Mouse (Mus musculus) neural tube, embryonic 11.5 days (tissue): Measurements from ENCODE around the gene Sufu. TPM values are rescaled to one million over a fixed set of nuclear protein-coding genes. Genes with fewer than 3 reads are reported as not detected.

Experiments used
- ATAC-seq: fragments of 200-750 bp; cut with Nextera tagmentation; 2 replicates; pipeline ENCODE4 v1.8.0; 2017; ENCODE audit warnings: moderate number of reproducible peaks, mild to moderate bottlenecking, moderate TSS enrichment, moderate library complexity; ENCODE audit not compliant: insufficient read depth, low FRiP score, low TSS enrichment
- DNase-seq: peaks from one replicate; pipeline ENCODE4 v3.0.0-alpha.2; 2015; ENCODE audit warnings: low spot score
- H3K27ac ChIP-seq: fragments of 300-500 bp; sonication (generic); 2 replicates; pipeline ENCODE4 v1.5.1; 2014; ENCODE audit warnings: low read depth, mild to moderate bottlenecking, low read length
- H3K27me3 ChIP-seq: fragments of 300-500 bp; sonication (generic); 2 replicates; pipeline ENCODE4 v1.6.1; 2014; ENCODE audit warnings: mild to moderate bottlenecking, low read length, mixed read lengths; ENCODE audit not compliant: control insufficient read depth, insufficient read depth
- H3K36me3 ChIP-seq: fragments of 300-500 bp; sonication (generic); 2 replicates; pipeline ENCODE4 v1.6.1; 2014; ENCODE audit warnings: mild to moderate bottlenecking, low read length, moderate library complexity, mixed read lengths; ENCODE audit not compliant: control insufficient read depth, insufficient read depth
- H3K4me1 ChIP-seq: fragments of 300-500 bp; sonication (generic); 2 replicates; pipeline ENCODE4 v1.6.1; 2014; ENCODE audit warnings: low read length, mixed read lengths; ENCODE audit not compliant: control insufficient read depth, insufficient read depth
- H3K4me2 ChIP-seq: fragments of 300-500 bp; sonication (generic); 2 replicates; pipeline ENCODE4 v1.6.1; 2014; ENCODE audit warnings: low read depth, mild to moderate bottlenecking, moderate library complexity
- H3K4me3 ChIP-seq: fragments of 300-500 bp; sonication (generic); 2 replicates; pipeline ENCODE4 v1.5.1; 2014; ENCODE audit warnings: low read depth, low read length
- H3K9ac ChIP-seq: fragments of 300-500 bp; sonication (generic); 2 replicates; pipeline ENCODE4 v1.6.1; 2014; ENCODE audit warnings: mild to moderate bottlenecking, low read length
- H3K9me3 ChIP-seq: fragments of 300-500 bp; sonication (generic); 2 replicates; pipeline ENCODE4 v1.6.1; 2016; ENCODE audit warnings: low read length; ENCODE audit not compliant: control insufficient read depth
- WGBS: fragments of 180-500 bp; shearing (Covaris S2); extraction: QIAGEN DNeasy Blood & Tissue Kit; methylation state at CpG from one replicate; pipeline ENCODE4 v1.1.7; 2014; 5-methylcytosine and 5-hydroxymethylcytosine counted together
- polyA plus RNA-seq: library from polyadenylated mRNA; unstranded; fragments of >200 nt; fragmentation: Nextera tagmentation; extraction: Ambion mirVana; gene quantifications from 2 replicates; pipeline ENCODE4 v1.2.1, GENCODE M21; 2014

The Sufu gene
- polyA plus RNA-seq, 1 experiment from 2014 or later, result 44.1 TPM

- Histone ChIP-seq H3K27ac (no peak overlapping the region), H3K9me3 (no peaks in the 10 kb centered on the region), H3K9ac (no peak overlapping the region), H3K4me1 (no peaks in the 10 kb centered on the region), H3K36me3 (no peaks in the 10 kb centered on the region), H3K4me2 (no peak overlapping the region), H3K4me3 (no peak overlapping the region), H3K27me3 (no peaks in the 10 kb centered on the region)
- WGBS, result 98% methylated on average over 2 of the region's 2 CpGs
- DNase-seq (no peak), ATAC-seq (no peak)
Observed at GRCm38 (mm10) chr19:46413969-46414368, 17.3 kb downstream of the Sufu start.

DNA sequence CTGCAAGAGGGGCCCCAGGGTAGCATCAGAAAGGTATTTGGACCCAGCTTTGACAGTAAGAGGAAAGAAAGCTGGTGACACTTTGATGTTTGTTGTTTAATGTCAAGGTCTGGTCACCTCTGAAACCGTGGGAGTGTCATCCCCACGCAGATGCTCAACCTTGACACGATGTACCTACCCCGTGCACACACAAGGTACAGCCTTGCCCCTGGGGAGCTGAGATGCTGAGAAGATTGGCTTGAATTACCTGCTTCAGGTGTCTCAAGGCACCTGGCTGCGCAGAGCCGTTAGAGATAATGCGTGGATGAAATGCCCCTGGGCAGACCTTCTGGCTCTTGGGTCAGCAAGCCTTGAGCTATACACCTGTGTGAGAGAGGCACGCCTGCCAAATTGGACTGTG lies 17.8 kb downstream of the Sufu start:
- Histone ChIP-seq H3K4me3 (no peak overlapping the region), H3K36me3 (no peaks in the 10 kb centered on the region), H3K27ac (no peak overlapping the region), H3K4me1 (no peaks in the 10 kb centered on the region), H3K27me3 (no peaks in the 10 kb centered on the region), H3K9ac (no peak overlapping the region), H3K4me2 (no peak overlapping the region), H3K9me3 (no peaks in the 10 kb centered on the region)
- no peak for ATAC-seq
- 92% methylated on average over 8 of the region's 8 CpGs for WGBS
- no peak for DNase-seq

GRCm38 (mm10) chr19:46416276-46416675 lies 19.6 kb downstream of the Sufu start:
- H3K27ac ChIP-seq, result no peak overlapping the region

GRCm38 (mm10) chr19:46418051-46418450 lies 21.4 kb downstream of the Sufu start:
- no peak for ATAC-seq
- H3K4me1 ChIP-seq, result no peaks in the 10 kb centered on the region

More at GRCm38 (mm10) chr19:46416276-46416675, 19.6 kb downstream of the Sufu start:
- Histone ChIP-seq H3K4me3 (no peak overlapping the region), H3K4me1 (no peaks in the 10 kb centered on the region), H3K4me2 (no peak overlapping the region), H3K9me3 (no peaks in the 10 kb centered on the region), H3K27me3 (no peaks in the 10 kb centered on the region), H3K9ac (no peak overlapping the region), H3K36me3 (no peaks in the 10 kb centered on the region)
- DNase-seq (no peak), ATAC-seq (no peak)
- 72% methylated on average over 9 of the region's 9 CpGs for WGBS

DNA sequence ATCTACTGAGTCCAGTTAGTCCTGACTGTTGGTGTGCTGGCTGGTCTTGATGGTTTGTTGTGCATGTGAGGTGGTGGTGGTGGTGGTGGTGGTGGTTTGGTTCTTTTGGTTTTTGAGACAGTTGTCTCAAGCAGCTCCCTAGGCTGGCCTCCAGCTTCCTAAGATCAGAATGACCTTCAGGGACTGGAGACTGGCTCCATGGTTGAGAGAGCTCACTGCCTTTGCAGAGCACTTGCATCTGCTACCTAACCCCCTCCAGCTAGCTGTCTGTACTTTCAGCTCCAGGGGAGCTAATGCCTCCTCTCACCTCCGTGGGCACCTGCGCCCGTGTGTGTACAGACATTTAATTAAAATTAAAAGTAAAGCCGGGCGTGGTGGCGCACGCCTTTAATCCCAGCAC lies 23.7 kb downstream of the Sufu start:
- Histone ChIP-seq H3K4me2 (no peak overlapping the region), H3K9me3 (no peaks in the 10 kb centered on the region), H3K27me3 (no peaks in the 10 kb centered on the region), H3K36me3 (no peaks in the 10 kb centered on the region), H3K4me3 (no peak overlapping the region), H3K9ac (no peak overlapping the region), H3K27ac (no peak overlapping the region), H3K4me1 (no peaks in the 10 kb centered on the region)
- ATAC-seq, result no peak
- WGBS, result 96% methylated on average over 7 of the region's 7 CpGs
- DNase-seq, result no peak

More at GRCm38 (mm10) chr19:46418051-46418450, 21.4 kb downstream of the Sufu start:
- H3K4me2 ChIP-seq, result no peak overlapping the region
- no peak overlapping the region for H3K27ac ChIP-seq
- no peaks in the 10 kb centered on the region for H3K27me3 ChIP-seq
- WGBS, result 88% methylated on average over 4 of the region's 4 CpGs
- DNase-seq, result no peak
- H3K9ac ChIP-seq, result no peak overlapping the region
- H3K4me3 ChIP-seq, result no peak overlapping the region
- no peaks in the 10 kb centered on the region for H3K36me3 ChIP-seq
- no peaks in the 10 kb centered on the region for H3K9me3 ChIP-seq

DNA sequence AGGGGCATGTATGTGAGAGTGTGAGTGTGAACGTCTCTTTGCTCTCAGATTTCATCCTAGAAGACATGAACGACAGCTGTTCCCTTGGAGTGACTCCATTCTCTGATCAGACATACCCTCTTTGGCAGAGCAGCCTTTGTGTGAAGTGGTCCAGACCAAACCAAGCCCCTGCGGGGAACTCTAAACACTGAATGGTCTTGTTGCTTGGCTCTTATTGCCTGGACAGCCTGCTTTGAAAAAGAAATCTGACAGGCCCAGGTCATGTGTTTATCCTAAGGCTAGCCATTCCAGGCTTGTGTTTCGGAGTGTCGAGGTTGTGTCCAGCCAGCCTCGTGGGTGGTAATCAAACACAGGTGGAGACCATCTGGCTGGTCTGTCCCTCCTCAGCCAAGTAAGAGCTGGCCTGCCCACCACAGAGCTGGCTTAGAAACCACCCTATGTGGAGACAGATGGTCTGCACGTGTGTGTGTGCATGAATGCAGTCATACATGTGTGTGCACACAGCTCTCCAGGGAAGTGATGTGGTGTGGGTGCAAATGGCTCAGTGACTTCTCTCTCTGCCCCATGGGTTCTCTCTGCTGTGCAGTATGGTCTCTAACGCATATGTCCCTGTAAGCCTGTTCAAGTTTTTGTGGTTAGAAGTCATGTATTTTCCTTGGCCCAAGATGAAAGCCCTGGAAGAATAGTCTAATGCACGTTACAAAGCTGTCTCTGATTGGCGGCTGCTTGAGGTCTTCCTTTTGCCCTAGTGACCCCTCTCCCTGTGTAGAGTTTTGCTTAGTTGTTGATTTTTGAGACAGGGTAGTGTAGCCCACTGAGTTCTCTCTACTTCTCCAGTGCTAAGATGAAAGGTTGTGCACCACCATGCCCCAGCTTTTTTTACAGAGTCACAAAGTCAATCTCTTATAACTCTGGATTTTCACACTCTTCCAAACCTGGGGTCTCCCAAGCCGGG lies 26.0 kb downstream of the Sufu start:
- no peaks in the 10 kb centered on the region for H3K4me1 ChIP-seq
- H3K27me3 ChIP-seq, result no peaks in the 10 kb centered on the region
- 43% methylated on average over 11 of the region's 11 CpGs for WGBS
- H3K9me3 ChIP-seq, result no peaks in the 10 kb centered on the region
- H3K9ac ChIP-seq, result no peak overlapping the region
- peak overlapping the region; percentile 58 for H3K27ac ChIP-seq
- peak overlapping the region; percentile 14; the same call in 1 of the 2 replicates for H3K4me2 ChIP-seq
- peak; percentile 70 for DNase-seq
- no peak overlapping the region for H3K4me3 ChIP-seq
- no peak for ATAC-seq
- H3K36me3 ChIP-seq, result no peaks in the 10 kb centered on the region

GRCm38 (mm10) chr19:46425266-46425665 lies 28.6 kb downstream of the Sufu start:
- DNase-seq, result no peak
- H3K4me3 ChIP-seq, result no peak overlapping the region
- no peaks in the 10 kb centered on the region for H3K27me3 ChIP-seq
- WGBS, result 92% methylated on average over 8 of the region's 8 CpGs
- H3K4me1 ChIP-seq, result no peaks in the 10 kb centered on the region
- H3K4me2 ChIP-seq, result no peak overlapping the region
- no peak overlapping the region for H3K9ac ChIP-seq
- no peaks in the 10 kb centered on the region for H3K36me3 ChIP-seq
- H3K9me3 ChIP-seq, result no peaks in the 10 kb centered on the region
- ATAC-seq, result no peak
- no peak overlapping the region for H3K27ac ChIP-seq

DNA sequence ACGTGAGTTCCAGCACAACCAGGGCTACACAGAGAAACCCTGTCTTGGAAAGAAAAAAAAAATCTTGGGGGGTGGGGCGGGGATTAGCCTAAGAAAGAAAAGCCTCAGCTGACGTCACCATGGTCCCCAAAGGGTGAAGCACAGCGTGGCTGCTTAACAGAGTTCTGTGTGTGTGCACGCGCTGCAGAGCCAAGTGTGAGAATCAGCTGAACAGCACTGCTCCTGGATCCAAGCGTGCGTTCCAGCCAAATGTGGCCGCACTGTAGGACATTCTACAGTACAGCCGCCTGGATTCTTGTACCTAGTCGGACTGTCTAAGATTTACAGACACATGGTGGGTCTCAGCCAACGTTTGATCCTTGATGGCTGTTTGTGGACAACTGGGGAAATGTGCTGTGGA lies 29.8 kb downstream of the Sufu start:
- H3K27ac ChIP-seq, result no peak overlapping the region

DNA sequence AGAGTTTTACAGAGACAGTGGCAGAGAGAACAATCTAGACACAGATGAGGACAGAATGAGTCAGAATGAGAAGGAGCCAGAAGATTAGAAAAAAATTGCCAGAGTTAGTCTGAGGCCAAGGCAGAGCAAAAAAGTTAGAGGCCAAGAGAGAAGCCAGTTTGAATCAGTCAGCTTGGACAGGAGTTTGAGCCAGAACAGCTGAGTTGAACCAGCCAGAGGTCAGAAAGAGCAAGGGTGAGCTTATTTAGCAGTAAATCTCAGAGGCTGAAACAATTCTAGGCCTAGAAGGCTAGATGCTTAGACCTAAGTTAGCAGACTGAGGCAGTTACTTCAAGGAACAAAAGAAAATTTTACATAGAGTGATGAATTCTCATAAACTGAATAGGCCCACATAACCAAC lies 32.6 kb downstream of the Sufu start:
- H3K27ac ChIP-seq, result no peak overlapping the region
- peaks cover 4% of the 10 kb centered on the region; the same call in 1 of the 2 replicates for H3K4me1 ChIP-seq
- no peaks in the 10 kb centered on the region for H3K9me3 ChIP-seq
- no peak overlapping the region for H3K4me3 ChIP-seq
- no peak overlapping the region for H3K9ac ChIP-seq
- H3K4me2 ChIP-seq, result no peak overlapping the region
- DNase-seq, result no peak
- no peaks in the 10 kb centered on the region for H3K27me3 ChIP-seq
- no peaks in the 10 kb centered on the region for H3K36me3 ChIP-seq
- ATAC-seq, result no peak

More for the DNA sequence above, 29.8 kb downstream of the Sufu start:
- 75% methylated on average over 12 of the region's 12 CpGs for WGBS
- H3K27me3 ChIP-seq, result no peaks in the 10 kb centered on the region
- ATAC-seq, result no peak
- no peaks in the 10 kb centered on the region for H3K9me3 ChIP-seq
- no peak overlapping the region for H3K4me2 ChIP-seq
- no peak overlapping the region for H3K9ac ChIP-seq
- DNase-seq, result no peak
- no peaks in the 10 kb centered on the region for H3K4me1 ChIP-seq
- H3K4me3 ChIP-seq, result no peak overlapping the region
- H3K36me3 ChIP-seq, result no peaks in the 10 kb centered on the region
